Mouse (Mus musculus): ENCODE measurements at regions not wholly inside any gene's neighbourhood (a gene's known extent, or its start where the extent isn't known, plus 50 kb on each side); places are given as distances from the start of the nearest gene placed in this dataset.

GRCm38 (mm10) chr13:72209518-72209917 lies 246.0 kb upstream of the Irx1 start:
- Histone ChIP-seq H3K4me3 (ENCODE audit: low read depth, low read length) (no peak overlapping the region), H3K27me3 (ENCODE audit: control insufficient read depth, insufficient read depth, low read length) (no peaks in the 10 kb centered on the region), H3K36me3 (ENCODE audit: control insufficient read depth, insufficient read depth, low read length) (no peaks in the 10 kb centered on the region), H3K4me1 (ENCODE audit: control insufficient read depth, insufficient read depth, low read length) (peaks cover 4% of the 10 kb centered on the region; the same call in 1 of the 2 replicates), H3K27ac (ENCODE audit: low read depth, low read length) (no peak overlapping the region), H3K9me3 (ENCODE audit: control insufficient read depth, low read length) (no peaks in the 10 kb centered on the region), H3K4me2 (no peak overlapping the region), H3K9ac (ENCODE audit: low read length) (no peak overlapping the region)
- ATAC-seq (ENCODE audit: low FRiP score) (no peak), DNase-seq (ENCODE audit: low spot score, missing footprints) (no peak)
- 91% methylated on average over 5 of the region's 5 CpGs for WGBS

- ATAC-seq (ENCODE audit: low FRiP score) (0 out of 2 replicates have a peak, but pooled peaks have one; percentile 24), DNase-seq (ENCODE audit: low spot score, missing footprints) (peak; percentile 87)
- H3K4me2 ChIP-seq = no peak overlapping the region
- H3K27ac ChIP-seq (ENCODE audit: low read depth, low read length) = no peak overlapping the region
- H3K4me1 ChIP-seq (ENCODE audit: control insufficient read depth, insufficient read depth, low read length) = peaks cover 4% of the 10 kb centered on the region; the same call in 1 of the 2 replicates
- H3K4me3 ChIP-seq (ENCODE audit: low read depth, low read length) = no peak overlapping the region
- WGBS = 20% methylated on average over 10 of the region's 10 CpGs
- no peaks in the 10 kb centered on the region for H3K9me3 ChIP-seq (ENCODE audit: control insufficient read depth, low read length)
- no peak overlapping the region for H3K9ac ChIP-seq (ENCODE audit: low read length)
- H3K27me3 ChIP-seq (ENCODE audit: control insufficient read depth, insufficient read depth, low read length) = no peaks in the 10 kb centered on the region
- H3K36me3 ChIP-seq (ENCODE audit: control insufficient read depth, insufficient read depth, low read length) = no peaks in the 10 kb centered on the region
These were observed 246.5 kb upstream of the Irx1 start for GRCm38 (mm10) chr13:72209946-72210456.

DNA sequence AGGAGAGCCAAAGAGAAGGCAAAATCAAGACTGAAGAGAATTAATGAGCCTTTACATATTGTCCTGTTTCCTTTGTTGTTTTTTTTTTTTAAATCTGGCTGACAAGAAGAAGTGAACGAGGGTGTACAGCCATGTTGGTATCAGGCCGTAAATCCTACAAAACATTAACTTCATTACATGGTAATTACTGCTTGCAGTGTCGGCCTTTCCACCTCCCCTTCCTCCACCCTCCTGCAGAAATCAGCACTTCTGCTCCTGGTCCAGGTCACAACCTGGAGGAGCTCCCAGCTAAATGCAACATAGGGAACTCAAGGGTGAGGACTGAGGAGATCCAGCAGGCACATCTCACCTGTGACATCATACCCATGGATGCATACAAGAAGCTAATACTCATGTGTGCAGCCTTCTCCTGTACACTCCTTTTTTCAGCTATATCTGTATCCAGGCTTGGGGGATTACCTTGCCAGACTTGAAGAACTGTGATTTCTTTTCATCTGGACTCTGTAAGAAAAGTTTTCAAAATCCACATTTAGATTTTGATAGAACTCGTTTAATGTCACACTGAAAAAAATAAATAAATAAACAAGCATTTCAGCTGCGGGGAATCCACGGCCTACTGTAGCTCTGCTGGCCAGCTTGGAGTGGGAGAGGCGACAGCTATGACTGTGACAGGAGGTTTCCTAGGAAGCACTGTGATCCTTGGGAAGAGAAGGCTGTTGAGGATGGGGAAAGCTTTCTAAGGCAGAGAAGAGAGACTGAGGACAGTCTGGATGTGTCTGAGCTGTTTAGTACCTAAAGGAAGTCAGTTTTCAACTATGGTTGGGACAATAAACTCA lies 247.2 kb upstream of the Irx1 start:
- Histone ChIP-seq H3K9ac (ENCODE audit: low read length) (no peak overlapping the region), H3K4me2 (no peak overlapping the region), H3K4me3 (ENCODE audit: low read depth, low read length) (no peak overlapping the region), H3K36me3 (ENCODE audit: control insufficient read depth, insufficient read depth, low read length) (no peaks in the 10 kb centered on the region), H3K27ac (ENCODE audit: low read depth, low read length) (no peak overlapping the region), H3K9me3 (ENCODE audit: control insufficient read depth, low read length) (no peaks in the 10 kb centered on the region), H3K27me3 (ENCODE audit: control insufficient read depth, insufficient read depth, low read length) (no peaks in the 10 kb centered on the region), H3K4me1 (ENCODE audit: control insufficient read depth, insufficient read depth, low read length) (peaks cover 4% of the 10 kb centered on the region; the same call in 1 of the 2 replicates)
- 69% methylated on average over 7 of the region's 7 CpGs for WGBS
- no peak for DNase-seq (ENCODE audit: low spot score, missing footprints)
- no peak for ATAC-seq (ENCODE audit: low FRiP score)

DNA sequence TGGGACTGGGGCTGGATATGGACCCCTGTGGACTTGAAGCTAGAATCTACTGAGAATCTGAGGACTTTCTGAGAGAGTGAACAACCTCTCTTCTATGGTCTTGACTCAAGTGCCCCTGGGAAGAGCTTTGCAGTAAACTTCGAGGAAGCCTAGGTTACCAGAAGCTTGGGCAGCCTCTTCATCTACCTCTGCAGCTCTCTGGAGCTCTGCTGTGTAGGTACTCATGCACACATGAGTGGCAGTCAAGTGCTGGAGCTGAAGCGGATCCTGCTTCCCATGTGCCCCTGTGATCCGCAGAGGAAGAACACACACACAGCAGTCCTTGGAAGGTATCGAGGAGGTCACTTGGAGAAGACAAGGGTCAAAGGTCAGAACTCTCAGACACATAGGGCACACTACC lies 248.2 kb upstream of the Irx1 start:
- 82% methylated on average over 4 of the region's 4 CpGs for WGBS
- H3K4me3 ChIP-seq (ENCODE audit: low read depth, low read length) = no peak overlapping the region
- no peak overlapping the region for H3K27ac ChIP-seq (ENCODE audit: low read depth, low read length)
- peaks cover 4% of the 10 kb centered on the region; the same call in 1 of the 2 replicates for H3K4me1 ChIP-seq (ENCODE audit: control insufficient read depth, insufficient read depth, low read length)
- H3K9ac ChIP-seq (ENCODE audit: low read length) = no peak overlapping the region
- H3K36me3 ChIP-seq (ENCODE audit: control insufficient read depth, insufficient read depth, low read length) = no peaks in the 10 kb centered on the region
- H3K9me3 ChIP-seq (ENCODE audit: control insufficient read depth, low read length) = no peaks in the 10 kb centered on the region
- H3K4me2 ChIP-seq = no peak overlapping the region
- DNase-seq (ENCODE audit: low spot score, missing footprints) (no peak), ATAC-seq (ENCODE audit: low FRiP score) (no peak)
- no peaks in the 10 kb centered on the region for H3K27me3 ChIP-seq (ENCODE audit: control insufficient read depth, insufficient read depth, low read length)

DNA sequence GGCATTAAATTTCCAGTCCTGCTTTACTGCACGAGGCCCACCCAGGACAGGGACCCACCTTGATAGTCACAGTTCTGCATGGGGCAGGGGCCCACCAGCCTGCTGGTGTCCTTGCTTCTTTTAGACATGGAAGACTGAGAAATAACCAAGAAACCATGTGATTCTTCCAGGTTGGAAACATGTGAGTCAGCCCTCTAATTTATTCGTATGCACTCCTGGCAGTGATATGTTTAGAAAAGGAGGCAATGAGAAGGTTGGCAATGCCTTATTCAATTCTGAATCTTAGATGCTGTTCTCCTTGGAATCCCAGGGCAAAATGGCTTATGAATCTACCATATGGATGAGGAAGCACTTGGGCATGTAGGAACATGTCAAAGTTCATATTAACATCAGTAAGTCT lies 249.2 kb upstream of the Irx1 start:
- Histone ChIP-seq H3K27ac (ENCODE audit: low read depth, low read length) (no peak overlapping the region), H3K4me2 (no peak overlapping the region), H3K27me3 (ENCODE audit: control insufficient read depth, insufficient read depth, low read length) (no peaks in the 10 kb centered on the region), H3K9me3 (ENCODE audit: control insufficient read depth, low read length) (no peaks in the 10 kb centered on the region), H3K9ac (ENCODE audit: low read length) (no peak overlapping the region), H3K36me3 (ENCODE audit: control insufficient read depth, insufficient read depth, low read length) (no peaks in the 10 kb centered on the region), H3K4me1 (ENCODE audit: control insufficient read depth, insufficient read depth, low read length) (peaks cover 4% of the 10 kb centered on the region; the same call in 1 of the 2 replicates), H3K4me3 (ENCODE audit: low read depth, low read length) (no peak overlapping the region)
- 94% methylated on average over 2 of the region's 2 CpGs for WGBS
- DNase-seq (ENCODE audit: low spot score, missing footprints) (no peak), ATAC-seq (ENCODE audit: low FRiP score) (no peak)

DNA sequence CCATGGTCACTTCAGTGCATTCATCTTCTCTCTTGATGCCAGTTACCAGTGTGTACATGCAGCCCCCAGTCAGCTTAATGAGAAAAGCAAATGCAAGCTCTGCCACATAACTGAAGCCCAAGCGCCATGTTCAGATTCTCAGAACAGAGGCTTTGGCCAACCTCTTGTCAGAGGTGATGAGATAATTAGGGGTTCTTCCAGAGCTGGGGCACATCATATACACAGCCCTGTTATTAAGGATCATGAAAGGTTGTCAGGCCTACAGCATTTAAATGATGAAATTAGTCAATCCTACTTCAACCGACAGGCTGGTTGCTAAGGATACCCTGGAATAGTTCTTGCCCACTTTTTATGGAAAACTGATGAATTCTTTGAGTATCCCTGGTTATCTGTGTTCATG lies 255.8 kb upstream of the Irx1 start:
- Histone ChIP-seq H3K4me1 (ENCODE audit: control insufficient read depth, insufficient read depth, low read length) (no peaks in the 10 kb centered on the region), H3K4me3 (ENCODE audit: low read depth, low read length) (no peak overlapping the region), H3K4me2 (no peak overlapping the region), H3K27ac (ENCODE audit: low read depth, low read length) (no peak overlapping the region), H3K9ac (ENCODE audit: low read length) (no peak overlapping the region), H3K9me3 (ENCODE audit: control insufficient read depth, low read length) (no peaks in the 10 kb centered on the region), H3K27me3 (ENCODE audit: control insufficient read depth, insufficient read depth, low read length) (no peaks in the 10 kb centered on the region), H3K36me3 (ENCODE audit: control insufficient read depth, insufficient read depth, low read length) (no peaks in the 10 kb centered on the region)
- ATAC-seq (ENCODE audit: low FRiP score) (no peak), DNase-seq (ENCODE audit: low spot score, missing footprints) (no peak)
- 91% methylated on average over 2 of the region's 2 CpGs for WGBS

- WGBS = 93% methylated on average over 1 of the region's 1 CpGs
These were observed 263.6 kb upstream of the Irx1 start for GRCm38 (mm10) chr13:72227102-72227501.

GRCm38 (mm10) chr13:72231032-72231591 lies 267.6 kb upstream of the Irx1 start:
- H3K27me3 ChIP-seq (ENCODE audit: control insufficient read depth, insufficient read depth, low read length) = no peaks in the 10 kb centered on the region
- no peak overlapping the region for H3K27ac ChIP-seq (ENCODE audit: low read depth, low read length)
- no peaks in the 10 kb centered on the region for H3K36me3 ChIP-seq (ENCODE audit: control insufficient read depth, insufficient read depth, low read length)
- no peak for DNase-seq (ENCODE audit: low spot score, missing footprints)
- no peaks in the 10 kb centered on the region for H3K9me3 ChIP-seq (ENCODE audit: control insufficient read depth, low read length)
- ATAC-seq (ENCODE audit: low FRiP score) = peak; percentile 59; the same call in 1 of the 2 replicates
- no peaks in the 10 kb centered on the region for H3K4me1 ChIP-seq (ENCODE audit: control insufficient read depth, insufficient read depth, low read length)
- no peak overlapping the region for H3K4me3 ChIP-seq (ENCODE audit: low read depth, low read length)
- no peak overlapping the region for H3K4me2 ChIP-seq
- WGBS = 56% methylated on average over 4 of the region's 4 CpGs
- no peak overlapping the region for H3K9ac ChIP-seq (ENCODE audit: low read length)

More at GRCm38 (mm10) chr13:72227102-72227501, 263.6 kb upstream of the Irx1 start:
- no peak overlapping the region for H3K4me3 ChIP-seq (ENCODE audit: low read depth, low read length)
- no peak overlapping the region for H3K4me2 ChIP-seq
- no peak overlapping the region for H3K27ac ChIP-seq (ENCODE audit: low read depth, low read length)
- no peaks in the 10 kb centered on the region for H3K9me3 ChIP-seq (ENCODE audit: control insufficient read depth, low read length)
- H3K27me3 ChIP-seq (ENCODE audit: control insufficient read depth, insufficient read depth, low read length) = no peaks in the 10 kb centered on the region
- no peaks in the 10 kb centered on the region for H3K4me1 ChIP-seq (ENCODE audit: control insufficient read depth, insufficient read depth, low read length)
- no peak for DNase-seq (ENCODE audit: low spot score, missing footprints)
- H3K36me3 ChIP-seq (ENCODE audit: control insufficient read depth, insufficient read depth, low read length) = no peaks in the 10 kb centered on the region
- ATAC-seq (ENCODE audit: low FRiP score) = no peak
- H3K9ac ChIP-seq (ENCODE audit: low read length) = no peak overlapping the region

DNA sequence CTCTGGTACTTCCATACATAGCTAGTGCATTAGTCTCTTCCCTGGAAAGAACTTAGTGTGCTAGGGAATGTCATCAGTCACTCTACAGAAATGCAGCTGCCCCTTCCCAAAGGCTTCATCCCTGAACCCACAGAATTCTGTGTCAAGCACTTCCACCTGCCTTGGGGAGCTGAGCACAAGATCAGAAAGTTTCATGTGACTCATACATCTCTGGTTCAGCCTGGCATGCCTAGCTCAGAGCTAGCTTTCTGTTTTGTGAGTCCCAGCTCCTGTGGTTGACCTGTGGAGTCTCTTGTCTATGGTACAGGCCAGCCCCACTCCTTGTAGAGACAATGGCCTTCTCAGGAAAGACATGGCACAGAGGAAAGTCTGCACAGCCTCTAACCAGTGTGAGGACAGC lies 268.6 kb upstream of the Irx1 start:
- H3K4me3 ChIP-seq (ENCODE audit: low read depth, low read length) = no peak overlapping the region
- DNase-seq (ENCODE audit: low spot score, missing footprints) (no peak), ATAC-seq (ENCODE audit: low FRiP score) (no peak)
- no peak overlapping the region for H3K27ac ChIP-seq (ENCODE audit: low read depth, low read length)
- H3K27me3 ChIP-seq (ENCODE audit: control insufficient read depth, insufficient read depth, low read length) = no peaks in the 10 kb centered on the region
- no peaks in the 10 kb centered on the region for H3K36me3 ChIP-seq (ENCODE audit: control insufficient read depth, insufficient read depth, low read length)
- no peak overlapping the region for H3K4me2 ChIP-seq
- H3K9me3 ChIP-seq (ENCODE audit: control insufficient read depth, low read length) = no peaks in the 10 kb centered on the region
- no peak overlapping the region for H3K9ac ChIP-seq (ENCODE audit: low read length)
- no peaks in the 10 kb centered on the region for H3K4me1 ChIP-seq (ENCODE audit: control insufficient read depth, insufficient read depth, low read length)

Measured in midbrain, embryonic 11.5 days (tissue).